Mouse (Mus musculus) liver, embryonic 12.5 days (tissue): ENCODE data around the gene Hoxa10. TPM values are rescaled to one million over a fixed set of nuclear protein-coding genes. Genes with fewer than 3 reads are reported as not detected.

Experiments used
- ATAC-seq: fragments of 200-750 bp; cut with Nextera tagmentation; 2 replicates; pipeline ENCODE4 v1.8.0; 2017; ENCODE audit warnings: moderate number of reproducible peaks, mild to moderate bottlenecking, moderate library complexity
- H3K27ac ChIP-seq: fragments of 300-500 bp; sonication (generic); 2 replicates; pipeline ENCODE4 v1.5.1; 2016; ENCODE audit warnings: mild to moderate bottlenecking
- H3K27me3 ChIP-seq: fragments of 300-500 bp; sonication (generic); replicated peaks from 2 replicates; pipeline ENCODE4 v1.6.1; 2016; ENCODE audit warnings: mild to moderate bottlenecking, moderate library complexity
- H3K36me3 ChIP-seq: fragments of 300-500 bp; sonication (generic); 2 replicates; pipeline ENCODE4 v1.6.1; 2016; ENCODE audit warnings: mild to moderate bottlenecking, moderate library complexity
- H3K4me1 ChIP-seq: fragments of 300-500 bp; sonication (generic); 2 replicates; pipeline ENCODE4 v1.6.1; 2016
- H3K4me2 ChIP-seq: fragments of 300-500 bp; sonication (generic); 2 replicates; pipeline ENCODE4 v1.6.1; 2016; ENCODE audit warnings: mild to moderate bottlenecking, moderate library complexity
- H3K4me3 ChIP-seq: fragments of 300-500 bp; sonication (generic); 2 replicates; pipeline ENCODE4 v1.5.1; 2016; ENCODE audit warnings: mild to moderate bottlenecking, moderate library complexity
- H3K9ac ChIP-seq: fragments of 300-500 bp; sonication (generic); 2 replicates; pipeline ENCODE4 v1.6.1; 2016; ENCODE audit warnings: mild to moderate bottlenecking, moderate library complexity
- H3K9me3 ChIP-seq: fragments of 300-500 bp; sonication (generic); replicated peaks from 2 replicates; pipeline ENCODE4 v1.6.1; 2016; ENCODE audit warnings: mild to moderate bottlenecking, moderate library complexity
- WGBS: fragments of 180-500 bp; shearing (Covaris S2); methylation state at CpG from one replicate; pipeline ENCODE4 v1.1.7; 2016; ENCODE audit not compliant: insufficient replicate concordance; 5-methylcytosine and 5-hydroxymethylcytosine counted together
- polyA plus RNA-seq: library from polyadenylated mRNA; unstranded; fragments of >200 nt; fragmentation: Nextera tagmentation; extraction: Ambion mirVana; gene quantifications from 2 replicates; pipeline ENCODE4 v1.2.1, GENCODE M21; 2016

The Hoxa10 gene
- polyA plus RNA-seq, 1 experiment from 2014 or later: 0.44 TPM

DNA sequence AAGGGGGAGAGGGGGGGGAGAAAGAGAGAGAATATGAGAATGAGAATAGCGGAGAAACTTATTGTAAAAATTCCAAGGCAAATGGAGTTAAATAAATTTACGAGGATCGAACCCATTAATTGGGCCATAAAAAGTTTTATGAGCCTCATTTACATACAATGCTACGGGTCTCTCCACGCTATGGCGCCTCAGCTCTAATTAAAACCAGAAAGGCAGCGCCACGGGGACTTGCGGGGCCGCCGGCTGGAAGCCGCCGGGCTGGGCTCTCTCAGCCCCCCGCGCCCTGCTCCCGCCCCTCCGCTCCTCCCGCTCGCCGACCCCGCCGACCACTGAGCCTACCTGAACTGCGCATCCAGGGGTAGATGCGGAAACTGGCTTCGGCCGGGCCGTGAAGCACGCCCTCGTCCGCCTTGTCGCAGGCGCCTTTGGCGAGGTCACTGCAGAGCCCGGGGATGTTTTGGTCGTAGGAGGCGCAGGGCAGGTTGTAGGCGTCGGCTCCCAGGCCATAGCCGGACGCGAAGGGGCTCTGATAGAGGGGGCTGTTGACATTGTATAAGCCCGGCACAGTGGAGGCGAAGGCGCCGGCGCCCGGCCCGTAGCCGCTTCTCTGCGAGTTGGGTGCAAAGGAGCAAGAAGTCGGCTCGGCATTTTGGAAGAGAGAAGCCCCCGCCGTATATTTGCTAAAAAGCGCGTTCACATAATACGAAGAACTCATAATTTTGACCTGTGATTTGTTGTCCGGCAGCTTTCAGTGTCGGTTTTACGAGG lies 23.8 kb downstream of the Hoxa10 start:
- H3K9me3 ChIP-seq: no peaks in the 10 kb centered on the region
- H3K27ac ChIP-seq: no peak overlapping the region
- peaks cover 21% of the 10 kb centered on the region for H3K4me1 ChIP-seq
- WGBS: 2% methylated on average over 60 of the region's 60 CpGs
- no peak overlapping the region for H3K9ac ChIP-seq
- peak overlapping the region; percentile 32 for H3K4me3 ChIP-seq
- peak overlapping the region; percentile 51 for H3K4me2 ChIP-seq
- H3K36me3 ChIP-seq: no peaks in the 10 kb centered on the region
- H3K27me3 ChIP-seq: peaks cover 100% of the 10 kb centered on the region
- ATAC-seq: no peak

DNA sequence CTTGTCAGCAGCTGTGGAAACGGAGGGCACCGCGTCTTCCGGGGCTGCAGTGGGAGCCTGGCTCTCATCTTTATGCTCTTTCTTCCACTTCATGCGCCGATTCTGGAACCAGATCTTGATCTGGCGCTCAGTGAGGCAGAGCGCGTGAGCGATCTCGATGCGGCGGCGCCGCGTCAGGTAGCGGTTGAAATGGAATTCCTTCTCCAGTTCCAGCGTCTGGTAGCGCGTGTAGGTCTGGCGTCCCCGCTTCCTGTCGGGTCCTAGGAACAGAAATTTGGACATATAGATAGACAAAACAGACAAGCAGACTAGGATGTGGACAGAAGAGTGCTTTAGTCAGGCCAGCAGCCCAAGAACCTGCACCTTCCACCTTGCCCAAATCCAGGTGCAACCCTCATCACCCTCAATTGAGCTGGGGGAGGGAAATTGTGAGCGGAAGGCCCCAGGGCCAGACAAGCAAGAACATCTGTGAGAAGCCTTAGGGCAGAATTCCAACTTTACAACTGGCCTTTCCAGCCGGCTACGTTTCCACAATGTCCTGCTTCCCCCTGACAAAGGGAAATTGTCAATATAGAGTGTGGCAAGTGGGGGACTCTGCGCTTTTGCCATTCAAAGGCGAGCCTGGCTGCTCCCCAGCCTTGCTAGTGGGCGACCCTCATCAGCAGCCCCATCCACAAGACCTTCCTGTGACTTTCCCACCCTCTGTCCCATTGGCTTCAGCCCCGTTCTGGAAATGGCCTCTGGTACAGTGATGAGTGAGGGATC lies 24.7 kb downstream of the Hoxa10 start:
- peaks cover 100% of the 10 kb centered on the region for H3K27me3 ChIP-seq
- H3K4me2 ChIP-seq: peak overlapping the region; percentile 22; the same call in 1 of the 2 replicates
- H3K4me1 ChIP-seq: peaks cover 15% of the 10 kb centered on the region
- no peak for ATAC-seq
- WGBS: 4% methylated on average over 30 of the region's 30 CpGs
- no peak overlapping the region for H3K9ac ChIP-seq
- no peaks in the 10 kb centered on the region for H3K9me3 ChIP-seq
- no peak overlapping the region for H3K4me3 ChIP-seq
- no peaks in the 10 kb centered on the region for H3K36me3 ChIP-seq
- no peak overlapping the region for H3K27ac ChIP-seq

DNA sequence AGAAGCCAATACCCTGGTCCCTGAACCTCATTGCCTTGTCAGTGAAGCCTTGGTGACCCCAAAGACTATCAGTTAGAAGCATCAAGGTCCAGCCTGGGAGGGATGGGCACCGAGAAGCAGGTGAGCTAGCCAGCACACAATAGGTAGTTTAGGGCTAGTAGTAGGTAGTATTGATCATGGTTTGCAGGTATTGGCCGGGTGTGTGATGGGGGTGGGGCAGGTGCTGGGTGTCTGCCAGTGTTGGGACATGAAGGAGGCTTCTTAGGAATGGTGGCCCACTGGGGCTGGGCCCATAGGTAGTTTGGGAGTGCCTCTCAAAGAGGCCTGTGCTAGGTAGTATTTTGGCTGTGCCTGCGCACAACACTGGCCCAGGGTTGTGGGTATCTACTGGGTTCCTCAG lies 25.6 kb downstream of the Hoxa10 start:
- peaks cover 100% of the 10 kb centered on the region for H3K27me3 ChIP-seq
- H3K4me3 ChIP-seq: no peak overlapping the region
- H3K36me3 ChIP-seq: no peaks in the 10 kb centered on the region
- no peaks in the 10 kb centered on the region for H3K9me3 ChIP-seq
- H3K4me1 ChIP-seq: peaks cover 15% of the 10 kb centered on the region
- H3K4me2 ChIP-seq: no peak overlapping the region
- H3K27ac ChIP-seq: no peak overlapping the region
- ATAC-seq: no peak
- 11% methylated on average over 3 of the region's 3 CpGs for WGBS
- H3K9ac ChIP-seq: no peak overlapping the region

DNA sequence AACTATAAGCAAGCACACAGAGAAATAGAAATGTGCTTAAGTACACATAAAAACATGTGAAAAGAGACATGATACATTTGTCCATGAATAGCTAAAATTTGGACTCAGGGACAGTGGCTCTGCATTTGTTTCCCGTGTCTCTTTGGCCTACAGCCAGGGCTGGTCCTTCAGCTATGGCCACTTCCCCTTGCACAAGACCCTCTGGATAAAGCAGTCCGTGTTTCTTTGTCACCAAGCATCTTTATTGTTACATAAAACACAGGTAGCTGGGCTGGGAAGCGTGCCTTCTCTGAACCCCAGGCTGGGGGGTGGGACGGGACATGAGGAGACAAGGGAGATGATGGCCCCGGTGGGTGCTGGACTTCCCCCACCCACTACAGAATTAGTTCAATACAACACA lies 26.4 kb downstream of the Hoxa10 start:
- Histone ChIP-seq H3K4me1 (peaks cover 15% of the 10 kb centered on the region), H3K9ac (no peak overlapping the region), H3K9me3 (no peaks in the 10 kb centered on the region), H3K4me3 (no peak overlapping the region), H3K27ac (no peak overlapping the region), H3K27me3 (peaks cover 100% of the 10 kb centered on the region), H3K36me3 (no peaks in the 10 kb centered on the region), H3K4me2 (no peak overlapping the region)
- no peak for ATAC-seq
- 12% methylated on average over 5 of the region's 5 CpGs for WGBS

GRCm38 (mm10) chr6:52213119-52213986 lies 27.3 kb downstream of the Hoxa10 start, which contains the start of the genes Hoxa3 and Gm28308:
Hoxa3 (minus strand) TSS chr6:52213336.
Gm28308 (minus strand) TSS chr6:52213339.
- Histone ChIP-seq H3K4me1 (peaks cover 15% of the 10 kb centered on the region), H3K4me2 (peak within 1 kb of the TSS; percentile 52), H3K9ac (no peak within 1 kb of the TSS), H3K36me3 (no peaks in the 10 kb centered on the region), H3K9me3 (no peaks in the 10 kb centered on the region), H3K27ac (no peak within 1 kb of the TSS), H3K27me3 (peaks cover 100% of the 10 kb centered on the region), H3K4me3 (peak within 1 kb of the TSS; percentile 34)
- no peak for ATAC-seq
- 4% methylated on average over 38 of the region's 38 CpGs for WGBS

DNA sequence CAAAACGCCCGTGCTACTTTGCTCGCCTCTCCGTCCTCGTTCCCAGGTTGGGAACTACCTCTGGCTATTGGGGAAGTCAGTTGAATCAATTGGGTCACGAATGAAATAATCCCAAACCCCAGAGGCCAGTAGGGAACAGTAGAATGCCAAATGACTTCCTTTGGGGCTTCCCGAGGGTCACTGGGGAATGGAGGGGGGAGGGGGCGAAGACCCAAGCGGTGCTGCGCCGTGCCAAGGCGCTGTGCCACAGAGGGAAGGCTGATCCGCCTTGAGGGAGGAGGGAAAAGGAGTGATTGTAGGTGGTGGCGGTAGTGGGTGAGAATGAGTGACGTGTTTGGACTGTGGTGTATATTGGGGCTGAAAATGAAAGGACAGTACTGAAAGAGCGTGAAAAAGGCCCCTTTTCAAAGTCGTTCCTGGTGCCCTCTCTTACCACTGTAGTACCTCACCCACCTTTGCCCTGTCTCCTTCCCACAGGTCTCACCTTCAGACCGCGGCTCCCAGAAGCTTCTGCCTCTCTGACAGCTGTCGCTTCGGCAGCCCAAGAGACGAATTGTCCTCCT lies 28.0 kb downstream of the Hoxa10 start:
- H3K9ac ChIP-seq: no peak overlapping the region
- H3K4me1 ChIP-seq: peaks cover 15% of the 10 kb centered on the region
- 1% methylated on average over 22 of the region's 22 CpGs for WGBS
- no peak overlapping the region for H3K27ac ChIP-seq
- H3K9me3 ChIP-seq: no peaks in the 10 kb centered on the region
- peak overlapping the region; percentile 34 for H3K4me3 ChIP-seq
- ATAC-seq: no peak
- H3K27me3 ChIP-seq: peaks cover 100% of the 10 kb centered on the region
- no peaks in the 10 kb centered on the region for H3K36me3 ChIP-seq
- peak overlapping the region; percentile 52 for H3K4me2 ChIP-seq

DNA sequence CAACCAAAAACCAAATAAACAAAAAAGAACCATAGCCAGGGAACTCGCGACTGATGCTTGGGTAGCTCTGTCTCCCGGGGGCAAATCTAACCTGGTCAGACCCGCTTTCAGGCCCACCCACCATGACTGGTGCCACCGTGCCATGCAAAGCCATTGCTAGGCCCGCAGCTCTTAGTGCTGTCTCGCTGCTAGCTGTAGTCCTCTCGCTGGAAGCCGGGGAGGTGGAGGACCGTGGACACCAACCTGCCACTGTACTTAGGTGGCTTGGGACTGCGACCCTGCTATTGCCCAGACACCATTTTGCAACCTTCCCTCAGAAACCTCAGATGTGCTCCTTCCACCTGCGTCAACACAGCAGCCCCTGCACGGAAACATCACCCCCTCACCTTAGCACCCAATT lies 28.7 kb downstream of the Hoxa10 start:
- H3K9me3 ChIP-seq: no peaks in the 10 kb centered on the region
- no peak for ATAC-seq
- peaks cover 13% of the 10 kb centered on the region for H3K4me1 ChIP-seq
- no peaks in the 10 kb centered on the region for H3K36me3 ChIP-seq
- H3K4me3 ChIP-seq: peak overlapping the region; percentile 23; the same call in 1 of the 2 replicates
- no peak overlapping the region for H3K9ac ChIP-seq
- no peak overlapping the region for H3K27ac ChIP-seq
- H3K27me3 ChIP-seq: peaks cover 100% of the 10 kb centered on the region
- peak overlapping the region; percentile 52 for H3K4me2 ChIP-seq
- 3% methylated on average over 13 of the region's 13 CpGs for WGBS

GRCm38 (mm10) chr6:52211170-52211935 lies 29.3 kb downstream of the Hoxa10 start:
- WGBS: 2% methylated on average over 34 of the region's 37 CpGs
- no peak for ATAC-seq
- Histone ChIP-seq H3K27ac (no peak overlapping the region), H3K4me2 (peak overlapping the region; percentile 52), H3K4me3 (peak overlapping the region; percentile 23; the same call in 1 of the 2 replicates), H3K36me3 (no peaks in the 10 kb centered on the region), H3K9me3 (no peaks in the 10 kb centered on the region), H3K4me1 (peaks cover 10% of the 10 kb centered on the region), H3K27me3 (peaks cover 100% of the 10 kb centered on the region), H3K9ac (no peak overlapping the region)

DNA sequence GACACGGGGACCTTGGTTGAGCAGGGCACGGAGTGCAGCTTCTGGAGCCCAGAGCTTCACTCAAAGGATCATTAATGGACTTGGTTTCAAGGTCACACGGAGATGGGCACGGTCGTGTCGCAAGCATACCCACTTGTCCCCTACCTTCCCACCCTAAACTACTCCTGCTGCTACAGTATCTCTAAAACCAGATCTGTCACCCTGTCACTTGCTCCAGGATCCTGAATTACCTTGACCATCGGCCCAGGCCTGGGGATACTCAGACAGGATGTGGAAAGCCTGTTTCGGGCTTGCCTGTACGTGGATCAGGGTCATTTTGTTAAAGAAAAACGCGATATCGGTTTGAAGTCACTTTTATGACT lies 31.0 kb downstream of the Hoxa10 start:
- Histone ChIP-seq H3K4me2 (no peak overlapping the region), H3K36me3 (no peaks in the 10 kb centered on the region), H3K4me3 (no peak overlapping the region), H3K27ac (no peak overlapping the region), H3K27me3 (peaks cover 100% of the 10 kb centered on the region), H3K9me3 (no peaks in the 10 kb centered on the region), H3K4me1 (peaks cover 10% of the 10 kb centered on the region), H3K9ac (no peak overlapping the region)
- no peak for ATAC-seq
- 15% methylated on average over 12 of the region's 12 CpGs for WGBS

DNA sequence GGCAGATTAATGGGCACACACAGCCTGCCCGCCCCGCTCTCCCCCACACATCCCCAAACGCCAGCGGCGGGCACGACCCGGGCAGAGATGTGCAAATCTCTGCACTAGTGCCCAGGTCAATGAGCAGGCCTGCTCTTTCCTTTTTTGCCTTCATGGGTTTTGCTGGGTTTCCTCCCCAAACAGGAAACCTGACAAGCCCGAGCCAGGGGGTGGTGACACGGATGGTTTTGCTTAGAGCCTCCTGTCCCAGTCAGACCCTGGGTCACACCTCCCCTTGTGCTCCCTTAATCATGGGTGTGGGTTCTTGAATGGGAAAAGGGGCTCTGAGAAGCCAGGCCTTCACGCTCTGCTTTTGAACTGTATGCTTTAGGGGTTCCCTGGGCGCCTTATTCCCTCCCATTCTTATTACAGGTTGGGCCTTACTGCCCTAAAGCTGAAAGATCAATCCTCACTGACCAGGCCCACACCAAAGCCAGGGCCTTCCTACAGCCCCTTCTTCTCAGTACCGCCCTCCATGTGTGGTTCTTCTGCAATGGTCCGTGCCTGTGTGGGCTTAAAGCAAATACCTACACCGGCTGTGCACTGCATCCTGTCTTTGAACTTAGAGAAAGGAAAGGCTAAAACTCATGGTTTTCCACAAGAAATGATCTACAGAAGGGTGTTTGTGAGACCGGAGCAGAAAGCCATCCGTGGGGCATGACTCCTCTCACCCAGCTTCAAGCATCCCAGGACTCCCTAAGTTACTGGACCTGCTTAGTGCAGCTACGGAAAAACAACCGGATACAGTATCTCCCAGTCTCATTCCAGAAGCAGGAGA lies 31.6 kb downstream of the Hoxa10 start:
- peak overlapping the region; percentile 13 for H3K4me3 ChIP-seq

More for the DNA sequence above, 31.6 kb downstream of the Hoxa10 start:
- 8% methylated on average over 18 of the region's 18 CpGs for WGBS
- Histone ChIP-seq H3K36me3 (no peaks in the 10 kb centered on the region), H3K9ac (no peak overlapping the region), H3K27ac (no peak overlapping the region), H3K9me3 (no peaks in the 10 kb centered on the region), H3K4me2 (peak overlapping the region; percentile 43), H3K4me1 (peaks cover 15% of the 10 kb centered on the region), H3K27me3 (peaks cover 100% of the 10 kb centered on the region)
- ATAC-seq: no peak
